Mouse (Mus musculus) MEL (cell line): ENCODE data around the gene Hsph1.

Experiments
- CTCF ChIP-seq, 3 experiments: IDR thresholded peaks in 2 of 3; conservative IDR thresholded peaks in 1 of 3; 2 replicates each; pipeline ENCODE4 v1.5.1; 2011 to 2012; ENCODE audit warnings: low read length in 3 of 3, low read depth in 2 of 3, mild to moderate bottlenecking in 2 of 3, improper control_type of control experiment in 1 of 3, inconsistent platforms in 1 of 3, mixed read lengths in 1 of 3, moderate library complexity in 1 of 3; ENCODE audit not compliant: control insufficient read depth in 1 of 3, insufficient read depth in 1 of 3, poor library complexity in 1 of 3, severe bottlenecking in 1 of 3
- NRF1 ChIP-seq: IDR thresholded peaks from 2 replicates; pipeline ENCODE4 v1.6.1; 2014; ENCODE audit warnings: low read depth, mild to moderate bottlenecking, inconsistent platforms, low read length, improper control_type of control experiment, moderate library complexity; ENCODE audit not compliant: poor library complexity, insufficient read depth, severe bottlenecking
- ZKSCAN1 ChIP-seq: IDR thresholded peaks from 2 replicates; pipeline ENCODE4 v1.6.1; 2012; ENCODE audit warnings: low read depth, mild to moderate bottlenecking, inconsistent platforms, low read length, improper control_type of control experiment, moderate library complexity

- TF ChIP-seq ZKSCAN1: no peak
- no peak for TF ChIP-seq NRF1
- TF ChIP-seq CTCF (IDR thresholded peaks at IDR 0.05 in 2 of 3, conservative IDR thresholded peaks at IDR 0.05 in 1 of 3; ENCODE audit: control insufficient read depth in 1 of 3, insufficient read depth in 1 of 3, low read depth in 2 of 3, low read length in 3 of 3, poor library complexity in 1 of 3, severe bottlenecking in 1 of 3): no peak
Observed at GRCm38 (mm10) chr5:149650179-149650553, 14.0 kb upstream of the Hsph1 start.
